Mouse (Mus musculus): ENCODE results near the gene Pkmyt1. TPM values are rescaled to one million over a fixed set of nuclear protein-coding genes. Genes with fewer than 3 reads are reported as not detected.

Gene Pkmyt1
- polyA plus RNA-seq, 1 experiment from 2014 or later: 33.8 TPM

- Histone ChIP-seq H3K4me2 (no peak overlapping the region), H3K27me3 (ENCODE audit: control insufficient read depth, insufficient read depth, low read length) (peaks cover 30% of the 10 kb centered on the region), H3K36me3 (ENCODE audit: control insufficient read depth, insufficient read depth, low read length) (no peaks in the 10 kb centered on the region), H3K27ac (ENCODE audit: low read depth, low read length) (no peak overlapping the region), H3K9ac (ENCODE audit: low read depth, low read length) (no peak overlapping the region), H3K4me3 (ENCODE audit: low read depth, low read length) (no peak overlapping the region), H3K4me1 (ENCODE audit: control insufficient read depth, insufficient read depth, low read length) (no peaks in the 10 kb centered on the region), H3K9me3 (replicated peaks; ENCODE audit: control insufficient read depth, low read length) (no peaks in the 10 kb centered on the region)
- 76% methylated on average over 7 of the region's 7 CpGs for WGBS (ENCODE audit: insufficient replicate concordance)
- ATAC-seq (replicated peaks; ENCODE audit: insufficient number of reproducible peaks, low FRiP score, low TSS enrichment): no peak
Observed at GRCm38 (mm10) chr17:23705525-23706104, 20.5 kb upstream of the Pkmyt1 start.

- 0% methylated on average over 3 of the region's 3 CpGs for WGBS (ENCODE audit: insufficient replicate concordance)
- Histone ChIP-seq H3K36me3 (ENCODE audit: control insufficient read depth, insufficient read depth, low read length) (no peaks in the 10 kb centered on the region), H3K27ac (ENCODE audit: low read depth, low read length) (no peak overlapping the region), H3K4me2 (no peak overlapping the region), H3K9ac (ENCODE audit: low read depth, low read length) (no peak overlapping the region), H3K27me3 (ENCODE audit: control insufficient read depth, insufficient read depth, low read length) (peaks cover 27% of the 10 kb centered on the region), H3K9me3 (replicated peaks; ENCODE audit: control insufficient read depth, low read length) (no peaks in the 10 kb centered on the region), H3K4me3 (ENCODE audit: low read depth, low read length) (no peak overlapping the region), H3K4me1 (ENCODE audit: control insufficient read depth, insufficient read depth, low read length) (no peaks in the 10 kb centered on the region)
- no peak for ATAC-seq (replicated peaks; ENCODE audit: insufficient number of reproducible peaks, low FRiP score, low TSS enrichment)
Observed at GRCm38 (mm10) chr17:23706212-23706611, 19.9 kb upstream of the Pkmyt1 start.

- H3K4me1 ChIP-seq (ENCODE audit: control insufficient read depth, insufficient read depth, low read length): no peaks in the 10 kb centered on the region
- H3K4me2 ChIP-seq: no peak overlapping the region
- no peak overlapping the region for H3K27ac ChIP-seq (ENCODE audit: low read depth, low read length)
- WGBS (ENCODE audit: insufficient replicate concordance): 50% methylated on average over 2 of the region's 2 CpGs
- no peaks in the 10 kb centered on the region for H3K36me3 ChIP-seq (ENCODE audit: control insufficient read depth, insufficient read depth, low read length)
- ATAC-seq (replicated peaks; ENCODE audit: insufficient number of reproducible peaks, low FRiP score, low TSS enrichment): no peak
- no peaks in the 10 kb centered on the region for H3K9me3 ChIP-seq (replicated peaks; ENCODE audit: control insufficient read depth, low read length)
- no peak overlapping the region for H3K9ac ChIP-seq (ENCODE audit: low read depth, low read length)
- no peak overlapping the region for H3K4me3 ChIP-seq (ENCODE audit: low read depth, low read length)
- peaks cover 10% of the 10 kb centered on the region; the same call in 1 of the 2 replicates for H3K27me3 ChIP-seq (ENCODE audit: control insufficient read depth, insufficient read depth, low read length)
Observed at GRCm38 (mm10) chr17:23717003-23717402, 9.1 kb upstream of the Pkmyt1 start.

- no peak overlapping the region for H3K4me2 ChIP-seq
- ATAC-seq (replicated peaks; ENCODE audit: insufficient number of reproducible peaks, low FRiP score, low TSS enrichment): no peak
- no peak overlapping the region for H3K27ac ChIP-seq (ENCODE audit: low read depth, low read length)
- no peak overlapping the region for H3K9ac ChIP-seq (ENCODE audit: low read depth, low read length)
- 36% methylated on average over 1 of the region's 1 CpGs for WGBS (ENCODE audit: insufficient replicate concordance)
- H3K9me3 ChIP-seq (replicated peaks; ENCODE audit: control insufficient read depth, low read length): no peaks in the 10 kb centered on the region
- no peak overlapping the region for H3K4me3 ChIP-seq (ENCODE audit: low read depth, low read length)
- no peaks in the 10 kb centered on the region for H3K4me1 ChIP-seq (ENCODE audit: control insufficient read depth, insufficient read depth, low read length)
- H3K36me3 ChIP-seq (ENCODE audit: control insufficient read depth, insufficient read depth, low read length): no peaks in the 10 kb centered on the region
- peaks cover 10% of the 10 kb centered on the region; the same call in 1 of the 2 replicates for H3K27me3 ChIP-seq (ENCODE audit: control insufficient read depth, insufficient read depth, low read length)
Observed at GRCm38 (mm10) chr17:23719455-23719854, 6.7 kb upstream of the Pkmyt1 start.

- Histone ChIP-seq H3K4me2 (no peak overlapping the region), H3K4me3 (ENCODE audit: low read depth, low read length) (no peak overlapping the region), H3K36me3 (ENCODE audit: control insufficient read depth, insufficient read depth, low read length) (no peaks in the 10 kb centered on the region), H3K27ac (ENCODE audit: low read depth, low read length) (no peak overlapping the region), H3K9ac (ENCODE audit: low read depth, low read length) (no peak overlapping the region), H3K9me3 (replicated peaks; ENCODE audit: control insufficient read depth, low read length) (no peaks in the 10 kb centered on the region), H3K27me3 (ENCODE audit: control insufficient read depth, insufficient read depth, low read length) (peaks cover 7% of the 10 kb centered on the region; the same call in 1 of the 2 replicates), H3K4me1 (ENCODE audit: control insufficient read depth, insufficient read depth, low read length) (peaks cover 3% of the 10 kb centered on the region; the same call in 1 of the 2 replicates)
- WGBS (ENCODE audit: insufficient replicate concordance): 85% methylated on average over 2 of the region's 2 CpGs
- no peak for ATAC-seq (replicated peaks; ENCODE audit: insufficient number of reproducible peaks, low FRiP score, low TSS enrichment)
Observed at GRCm38 (mm10) chr17:23721886-23722285, 4.2 kb upstream of the Pkmyt1 start.

- Histone ChIP-seq H3K4me2 (no peak within 1 kb of the TSS), H3K27me3 (ENCODE audit: control insufficient read depth, insufficient read depth, low read length) (peaks cover 6% of the 10 kb centered on the region; the same call in 1 of the 2 replicates), H3K4me3 (ENCODE audit: low read depth, low read length) (no peak within 1 kb of the TSS), H3K4me1 (ENCODE audit: control insufficient read depth, insufficient read depth, low read length) (peaks cover 3% of the 10 kb centered on the region; the same call in 1 of the 2 replicates), H3K36me3 (ENCODE audit: control insufficient read depth, insufficient read depth, low read length) (no peaks in the 10 kb centered on the region), H3K27ac (ENCODE audit: low read depth, low read length) (no peak within 1 kb of the TSS), H3K9ac (ENCODE audit: low read depth, low read length) (no peak within 1 kb of the TSS), H3K9me3 (replicated peaks; ENCODE audit: control insufficient read depth, low read length) (no peaks in the 10 kb centered on the region)
- WGBS (ENCODE audit: insufficient replicate concordance): 56% methylated on average over 7 of the region's 7 CpGs
- no peak for ATAC-seq (replicated peaks; ENCODE audit: insufficient number of reproducible peaks, low FRiP score, low TSS enrichment)
Observed at GRCm38 (mm10) chr17:23722376-23723125, 3.6 kb upstream of the Pkmyt1 start, which contains the start of gene 1520401A03Rik. Gene 1520401A03Rik, minus strand, starts transcription at chr17:23722783.

- H3K4me2 ChIP-seq: peak overlapping the region; percentile 77
- ATAC-seq (replicated peaks; ENCODE audit: insufficient number of reproducible peaks, low FRiP score, low TSS enrichment): no peak
- H3K9ac ChIP-seq (ENCODE audit: low read depth, low read length): peak overlapping the region; percentile 89; the same call in 1 of the 2 replicates
- peaks cover 3% of the 10 kb centered on the region; the same call in 1 of the 2 replicates for H3K4me1 ChIP-seq (ENCODE audit: control insufficient read depth, insufficient read depth, low read length)
- H3K9me3 ChIP-seq (replicated peaks; ENCODE audit: control insufficient read depth, low read length): no peaks in the 10 kb centered on the region
- WGBS (ENCODE audit: insufficient replicate concordance): 61% methylated on average over 4 of the region's 4 CpGs
- H3K36me3 ChIP-seq (ENCODE audit: control insufficient read depth, insufficient read depth, low read length): no peaks in the 10 kb centered on the region
- peaks cover 3% of the 10 kb centered on the region; the same call in 1 of the 2 replicates for H3K27me3 ChIP-seq (ENCODE audit: control insufficient read depth, insufficient read depth, low read length)
- H3K27ac ChIP-seq (ENCODE audit: low read depth, low read length): peak overlapping the region; percentile 95
- H3K4me3 ChIP-seq (ENCODE audit: low read depth, low read length): peak overlapping the region; percentile 90
Observed at GRCm38 (mm10) chr17:23725477-23725876, 659 bp upstream of the Pkmyt1 start.

- ATAC-seq (replicated peaks; ENCODE audit: insufficient number of reproducible peaks, low FRiP score, low TSS enrichment): peak; percentile 90
- H3K4me2 ChIP-seq: peak overlapping the region; percentile 77
- no peaks in the 10 kb centered on the region for H3K36me3 ChIP-seq (ENCODE audit: control insufficient read depth, insufficient read depth, low read length)
- H3K27ac ChIP-seq (ENCODE audit: low read depth, low read length): peak overlapping the region; percentile 95
- WGBS (ENCODE audit: insufficient replicate concordance): under 1% methylated on average over 20 of the region's 20 CpGs
- H3K27me3 ChIP-seq (ENCODE audit: control insufficient read depth, insufficient read depth, low read length): no peaks in the 10 kb centered on the region
- no peaks in the 10 kb centered on the region for H3K9me3 ChIP-seq (replicated peaks; ENCODE audit: control insufficient read depth, low read length)
- H3K9ac ChIP-seq (ENCODE audit: low read depth, low read length): peak overlapping the region; percentile 89
- H3K4me3 ChIP-seq (ENCODE audit: low read depth, low read length): peak overlapping the region; percentile 90
- H3K4me1 ChIP-seq (ENCODE audit: control insufficient read depth, insufficient read depth, low read length): peaks cover 3% of the 10 kb centered on the region; the same call in 1 of the 2 replicates
Observed at GRCm38 (mm10) chr17:23726758-23727142, 614 bp downstream of the Pkmyt1 start.

All from heart, embryonic 11.5 days (tissue).